Mouse (Mus musculus) liver, embryonic 18 days (tissue): Measurements from ENCODE around the gene Trpm2. TPM values are rescaled to one million over a fixed set of nuclear protein-coding genes. Genes with fewer than 3 reads are reported as not detected.

Experiments used
- polyA plus RNA-seq: library from polyadenylated mRNA; depleted of rRNA; stranded (reverse); fragments of >200 nt; gene quantifications from 2 replicates; pipeline ENCODE4 v1.2.3, GENCODE M21; 2012; rRNA removed

The Trpm2 gene
- polyA plus RNA-seq, result 9.9 and 16.6 TPM in 2 replicates

GRCm38 (mm10) chr10:77970481-77970880, at the start of gene Trpm2:
Gene Trpm2, minus strand, starts transcription at chr10:77970563.

GRCm38 (mm10) chr10:78009945-78010293, 39.6 kb upstream of the Trpm2 start, which contains the start of gene Pfkl:
Gene Pfkl, minus strand, starts transcription at chr10:78010083.

DNA sequence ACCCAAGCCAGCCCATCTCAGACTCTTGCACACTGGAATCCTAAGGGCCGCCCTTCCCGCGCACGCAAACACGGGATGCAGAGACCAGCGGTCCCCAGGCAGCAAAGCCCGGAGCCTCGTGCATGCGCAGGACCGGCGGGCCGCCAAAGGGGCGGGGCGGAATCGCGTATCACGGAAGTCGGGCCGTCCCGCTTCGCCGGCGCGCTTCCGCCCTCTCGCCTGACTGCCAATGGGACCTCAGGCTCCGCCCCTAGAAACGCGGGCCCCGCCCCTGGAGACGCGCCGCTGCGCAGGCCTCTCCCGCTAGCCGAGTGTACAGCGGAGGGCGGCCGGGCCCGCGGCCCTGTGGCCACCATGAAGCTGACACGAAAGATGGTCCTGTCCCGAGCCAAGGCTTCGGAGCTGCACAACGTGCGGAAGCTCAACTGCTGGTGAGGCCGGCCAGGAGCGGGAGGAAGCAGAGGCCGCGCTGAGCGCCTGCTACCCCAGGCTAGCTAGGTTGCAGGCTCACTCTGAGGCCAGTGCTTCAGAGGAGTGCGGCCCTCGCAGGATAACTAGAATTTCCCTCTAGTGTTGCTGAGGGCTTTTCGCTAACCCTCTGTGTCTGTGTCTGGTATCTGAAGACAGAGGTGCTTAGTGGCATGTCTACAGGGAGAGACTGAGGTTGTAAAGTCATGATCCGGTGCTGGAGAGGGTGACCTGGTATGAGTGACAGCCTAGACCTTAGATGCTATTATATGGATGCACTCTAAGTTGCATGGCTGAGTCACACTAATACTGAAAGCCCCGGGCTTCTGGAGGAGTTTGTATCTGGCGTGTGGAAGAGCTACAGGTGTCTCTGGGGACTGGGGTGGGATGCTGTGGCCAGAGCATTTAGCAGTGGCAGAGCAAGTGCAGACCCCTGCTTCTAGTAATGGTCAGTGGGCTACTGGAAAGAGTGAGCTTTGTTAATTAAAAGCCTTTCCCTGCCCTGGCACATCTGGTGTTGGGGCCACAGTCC, 8.3 kb upstream of the Trpm2 start, which contains the start of gene 1810043G02Rik:
TSS of gene 1810043G02Rik (plus strand) at position 174 of the 1,000 bp plus-strand sequence.

GRCm38 (mm10) chr10:77902211-77902893, 68.0 kb downstream of the Trpm2 start, which contains the start of gene Lrrc3:
Gene Lrrc3, minus strand, starts transcription at chr10:77902536.

DNA sequence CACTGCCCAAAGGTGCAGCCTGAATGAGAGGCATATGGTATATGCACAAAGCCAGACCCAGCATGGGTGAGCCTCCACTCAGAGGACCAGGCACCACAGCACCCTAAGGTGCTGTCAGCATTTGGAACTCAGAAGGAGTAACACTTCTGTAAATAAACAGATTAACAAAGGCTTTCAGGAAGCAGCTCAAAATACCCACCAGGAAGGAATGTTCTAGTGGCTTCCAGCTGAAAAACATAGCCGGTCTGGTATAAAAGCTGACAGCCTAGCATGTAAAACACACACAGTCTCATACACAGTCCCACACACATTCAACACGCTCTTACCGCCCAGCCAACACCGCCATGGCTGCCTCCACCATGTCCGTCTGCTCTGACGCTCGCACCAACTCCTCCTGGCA, 108.7 kb downstream of the Trpm2 start, which contains the start of gene Gm3285:
TSS of gene Gm3285 (plus strand) at position 301 of the 400 bp plus-strand sequence.

Other genes starting within 250 kb of the Trpm2 start
- not detected in 2 replicates for gene Krtap12-1, start 250.0 kb downstream of the Trpm2 start, polyA plus RNA-seq
- gene Gm10100, start 244.1 kb downstream of the Trpm2 start, polyA plus RNA-seq, result not detected in 2 replicates
- gene Gm18596, start 227.9 kb downstream of the Trpm2 start, polyA plus RNA-seq, result not detected in 2 replicates
- gene Gm9736, start 219.2 kb downstream of the Trpm2 start, polyA plus RNA-seq, result not detected in 2 replicates
- gene Gm3233, start 210.9 kb downstream of the Trpm2 start, polyA plus RNA-seq, result not detected in 2 replicates
- gene Gm3238, start 199.2 kb downstream of the Trpm2 start, polyA plus RNA-seq, result not detected in 2 replicates
- not detected in 2 replicates for gene Gm7138, start 193.6 kb downstream of the Trpm2 start, polyA plus RNA-seq
- gene Gm3250, start 188.0 kb downstream of the Trpm2 start, polyA plus RNA-seq, result not detected in 2 replicates
- not detected in 2 replicates for gene Gm7137, start 182.4 kb downstream of the Trpm2 start, polyA plus RNA-seq
- gene Gm9639, start 175.5 kb downstream of the Trpm2 start, polyA plus RNA-seq, result not detected in 2 replicates
- not detected in 2 replicates for gene Gm19668, start 171.4 kb downstream of the Trpm2 start, polyA plus RNA-seq
- not detected in 2 replicates for gene Gm9507, start 158.7 kb downstream of the Trpm2 start, polyA plus RNA-seq
- not detected in 2 replicates for gene Gm2696, start 155.9 kb downstream of the Trpm2 start, polyA plus RNA-seq
- not detected in 2 replicates for gene Krtap10-4, start 143.5 kb downstream of the Trpm2 start, polyA plus RNA-seq
- not detected in 2 replicates for gene Krtap10-10, start 134.6 kb downstream of the Trpm2 start, polyA plus RNA-seq
- gene Gm36176, start 123.8 kb downstream of the Trpm2 start, polyA plus RNA-seq, result not detected in 2 replicates
- not detected in 2 replicates for gene Gm10318, start 117.7 kb downstream of the Trpm2 start, polyA plus RNA-seq
- not detected in 2 replicates for gene Gm3285, start 108.6 kb downstream of the Trpm2 start, polyA plus RNA-seq
- 17.4 and 18.2 TPM in 2 replicates for gene Lrrc3, start 68.0 kb downstream of the Trpm2 start, polyA plus RNA-seq
- 4.6 and 5.0 TPM in 2 replicates for gene 1810043G02Rik, start 8.0 kb upstream of the Trpm2 start, polyA plus RNA-seq
- gene Pfkl, start 39.5 kb upstream of the Trpm2 start, polyA plus RNA-seq, result 52.9 and 54.7 TPM in 2 replicates
- gene Dnmt3l, start 71.4 kb upstream of the Trpm2 start, polyA plus RNA-seq, result 0.02 and 0.05 TPM in 2 replicates
- 0.02 TPM in 2 replicates for gene Aire, start 73.0 kb upstream of the Trpm2 start, polyA plus RNA-seq
- 3.0 and 3.3 TPM in 2 replicates for gene Icosl, start 98.7 kb upstream of the Trpm2 start, polyA plus RNA-seq
- gene D10Jhu81e, start 199.2 kb upstream of the Trpm2 start, polyA plus RNA-seq, result 65.9 and 70.8 TPM in 2 replicates
- gene Pwp2, start 214.6 kb upstream of the Trpm2 start, polyA plus RNA-seq, result 5.5 and 5.8 TPM in 2 replicates